Mouse (Mus musculus): Measurements from ENCODE around the gene Ephx1.
"Not testable (repeated sequence)": the region's sequence is repeated elsewhere in the genome, so short reads cannot be mapped to it uniquely, and the experiment has no call there.

Ephx1 gene

DNA sequence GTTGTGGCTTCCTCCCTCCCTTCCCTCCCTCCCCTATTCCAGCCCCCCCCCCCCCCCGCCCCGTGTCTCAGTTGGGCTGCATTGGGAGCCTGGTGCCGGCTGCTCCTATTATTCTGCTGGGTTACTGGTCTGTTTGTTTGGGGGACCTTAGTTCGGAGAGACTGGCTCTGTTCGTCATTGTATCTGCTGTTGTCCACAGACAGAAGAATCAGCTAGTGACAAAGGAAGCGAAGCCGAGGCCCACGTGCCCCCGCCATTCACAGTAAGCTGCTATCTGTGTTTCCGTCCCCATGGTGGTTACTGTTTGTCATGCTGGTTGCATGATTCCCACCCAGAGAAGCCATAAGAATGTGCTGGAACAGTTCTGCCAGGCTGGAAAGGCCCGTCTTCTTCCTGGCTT, 47.8 kb downstream of the Ephx1 start:
- DNase-seq: no peak

DNA sequence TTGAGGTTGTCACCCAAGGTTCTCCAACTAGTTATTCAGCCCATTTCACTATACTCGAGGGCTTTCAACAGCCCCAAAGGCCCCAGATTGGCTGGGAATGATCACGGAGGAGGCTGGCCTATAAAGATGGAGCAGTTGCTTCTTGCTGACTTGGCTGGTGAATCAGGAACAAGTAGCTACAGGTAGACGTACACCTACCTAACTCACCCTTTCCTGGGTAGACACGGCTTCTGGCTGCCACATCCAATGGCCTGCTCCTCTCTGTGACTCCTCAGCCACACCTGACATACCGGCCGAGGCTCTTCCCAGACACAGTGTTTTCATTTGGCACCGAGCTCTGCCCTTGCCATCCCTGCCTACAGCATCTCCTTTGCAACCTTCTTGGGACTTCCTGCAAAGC, 53.4 kb downstream of the Ephx1 start:
- DNase-seq: no peak

DNA sequence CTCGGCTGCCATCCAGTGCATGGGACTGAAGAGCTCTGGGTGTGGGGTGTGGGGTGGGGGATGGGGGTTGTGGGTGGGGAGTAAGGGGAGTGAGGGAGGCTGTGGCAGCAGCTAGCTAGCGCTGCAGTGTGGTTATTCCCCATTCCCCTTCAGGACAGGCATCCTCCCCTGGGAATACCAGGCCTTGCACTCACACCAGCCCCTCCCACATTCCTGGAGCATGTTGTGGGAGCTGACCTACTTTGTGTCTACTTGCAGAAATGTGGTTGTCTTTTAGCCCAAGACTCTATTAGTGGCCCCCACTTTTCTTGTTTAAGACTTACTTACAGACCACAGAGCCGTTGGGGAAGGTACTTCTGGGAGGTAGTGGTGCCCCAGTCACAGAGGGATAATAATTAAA, 54.2 kb downstream of the Ephx1 start:
- no peak for DNase-seq

DNA sequence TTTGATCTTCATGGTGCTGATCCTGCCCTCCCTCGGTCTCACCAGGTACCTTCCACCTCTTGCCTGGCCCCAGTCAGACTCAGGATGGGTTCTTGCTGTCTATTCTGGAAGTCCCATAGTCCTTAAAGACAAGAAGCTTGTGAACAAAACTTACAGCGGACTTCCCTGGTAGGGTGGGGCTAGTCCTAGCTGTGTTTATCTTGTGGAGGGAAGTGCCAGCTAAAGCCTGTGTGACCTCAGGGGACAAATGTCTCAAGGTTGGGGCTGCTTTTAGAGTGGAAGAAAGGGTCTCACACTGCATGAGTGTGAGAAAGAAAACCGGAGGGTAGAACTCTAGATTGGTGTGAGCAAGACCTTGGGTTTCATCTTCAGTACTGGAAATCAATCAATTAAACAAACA, 54.9 kb downstream of the Ephx1 start:
- DNase-seq: no peak

DNA sequence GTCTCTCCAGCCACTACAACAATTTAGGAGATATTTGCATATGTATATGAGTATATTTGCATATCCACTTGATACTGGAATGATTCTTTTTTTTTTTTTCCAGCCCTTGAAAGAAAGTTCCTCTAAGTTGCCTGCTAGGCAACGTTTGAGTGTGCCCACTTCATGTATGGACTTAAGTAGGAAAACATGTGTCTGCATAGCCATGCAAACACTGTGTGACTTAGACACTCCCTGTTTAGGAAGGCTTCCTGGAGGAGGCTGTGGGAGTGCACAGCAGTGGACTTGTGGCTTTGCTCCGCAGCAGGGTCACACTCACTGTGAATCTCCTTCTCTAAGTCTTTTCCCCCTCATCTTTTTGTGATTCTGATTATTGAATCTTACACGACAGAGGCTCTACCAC, 61.9 kb downstream of the Ephx1 start:
- DNase-seq: no peak

DNA sequence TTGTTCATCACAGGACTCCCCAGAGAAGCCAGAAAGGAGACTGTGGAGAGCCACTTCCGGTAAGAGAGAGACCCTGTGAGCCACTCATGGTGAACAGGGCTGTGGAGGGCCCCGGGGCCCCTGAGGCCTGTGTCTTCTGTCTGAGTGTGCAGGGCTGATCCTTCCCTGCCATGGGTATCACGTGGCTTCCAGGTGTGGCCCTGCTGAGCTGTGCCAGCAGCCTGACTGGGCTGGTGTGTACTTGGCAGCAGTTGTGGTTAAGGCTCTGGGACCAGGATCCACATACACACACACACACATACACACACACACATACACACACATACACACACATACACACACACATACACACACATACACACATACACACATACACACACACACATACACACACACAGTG, 62.7 kb downstream of the Ephx1 start:
- DNase-seq: no peak

DNA sequence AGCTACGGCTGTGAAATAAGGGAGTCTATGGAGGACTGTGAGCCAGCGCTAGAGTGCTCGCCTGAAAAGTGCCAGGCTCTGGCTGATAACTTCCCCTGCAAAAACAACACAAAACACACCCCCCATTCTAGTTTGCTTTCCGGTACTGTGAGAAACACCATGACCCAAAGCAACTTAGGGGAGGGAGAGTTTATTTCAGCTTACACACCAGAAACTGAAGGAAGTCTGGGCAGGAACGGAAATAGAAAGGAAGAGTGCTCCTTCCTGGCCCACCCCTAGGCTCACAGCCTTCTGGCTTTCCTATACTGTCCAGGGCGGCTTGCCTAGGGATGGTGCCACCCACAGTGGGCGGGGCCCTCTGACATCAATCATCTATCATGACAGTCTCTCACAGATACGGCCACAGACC, 63.7 kb downstream of the Ephx1 start:
- DNase-seq: no peak

DNA sequence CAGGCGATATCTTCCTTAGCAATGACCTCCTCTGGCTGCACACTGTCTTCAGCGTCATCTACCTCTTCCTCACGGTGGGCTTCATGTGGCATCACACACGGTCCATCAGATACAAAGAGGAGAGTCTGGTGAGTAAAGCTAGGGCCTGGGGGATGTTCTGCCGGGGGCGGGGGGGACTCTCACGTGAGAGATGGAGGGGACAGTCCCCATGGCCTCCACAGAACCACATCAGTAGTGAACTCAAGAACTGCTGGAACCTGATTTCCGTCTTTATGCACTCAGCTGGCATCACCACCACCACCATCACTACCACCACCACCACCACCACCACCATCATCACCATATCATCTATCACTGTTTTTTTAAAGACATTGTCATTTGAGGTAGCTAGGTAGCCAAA, 64.3 kb downstream of the Ephx1 start:
- DNase-seq: no peak

DNA sequence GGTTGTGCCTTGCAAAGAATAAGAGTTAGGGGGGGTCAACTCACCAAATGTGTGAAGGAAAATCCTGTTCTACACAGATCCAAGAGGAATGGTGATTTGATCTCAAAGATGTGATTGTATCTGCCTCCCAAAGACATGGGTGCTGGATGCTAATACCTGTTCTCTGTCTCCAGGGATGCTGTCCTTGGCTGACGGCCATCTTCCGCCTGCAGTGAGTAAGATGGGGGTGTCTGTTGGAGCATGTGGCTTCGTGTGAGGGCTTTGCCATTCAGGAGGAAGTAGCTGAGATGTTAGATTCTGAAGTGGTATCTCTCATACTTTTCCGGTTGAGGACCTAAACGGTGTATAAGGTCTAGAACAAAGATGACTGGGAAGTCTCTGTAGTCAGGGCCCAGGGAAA, 67.9 kb downstream of the Ephx1 start:
- DNase-seq: no peak

DNA sequence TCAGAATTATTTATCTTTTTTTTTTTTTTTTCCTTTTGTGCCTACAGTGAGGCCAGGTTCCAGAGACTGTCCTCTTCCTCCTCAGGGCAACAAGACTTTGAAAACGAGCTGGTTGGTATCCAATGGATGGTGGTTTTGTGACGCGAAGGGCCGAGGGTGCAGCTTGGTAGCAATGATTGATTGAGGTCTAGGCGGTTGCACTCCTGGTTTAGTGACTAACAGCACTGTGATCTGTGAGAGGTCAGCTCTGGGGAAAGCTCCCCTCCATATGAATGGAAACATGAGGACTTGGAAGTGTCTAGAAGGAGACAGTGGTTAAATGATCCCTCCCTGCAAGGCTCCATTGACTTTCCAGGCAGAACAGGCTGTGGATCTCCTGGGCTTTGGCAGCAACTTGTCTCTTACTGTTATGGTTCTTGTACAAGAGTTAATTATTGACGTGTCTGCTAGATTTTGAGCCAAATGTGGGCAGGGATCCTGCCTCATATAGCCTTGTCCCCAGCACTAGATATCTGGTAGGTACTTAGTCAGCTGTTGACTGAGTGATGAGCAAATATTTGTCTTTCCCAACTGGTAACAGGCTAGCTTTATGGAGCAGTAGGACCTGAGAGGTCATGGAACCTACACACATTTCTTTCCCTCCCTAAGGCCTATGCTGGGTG, 68.5 kb downstream of the Ephx1 start:
- DNase-seq: no peak

DNA sequence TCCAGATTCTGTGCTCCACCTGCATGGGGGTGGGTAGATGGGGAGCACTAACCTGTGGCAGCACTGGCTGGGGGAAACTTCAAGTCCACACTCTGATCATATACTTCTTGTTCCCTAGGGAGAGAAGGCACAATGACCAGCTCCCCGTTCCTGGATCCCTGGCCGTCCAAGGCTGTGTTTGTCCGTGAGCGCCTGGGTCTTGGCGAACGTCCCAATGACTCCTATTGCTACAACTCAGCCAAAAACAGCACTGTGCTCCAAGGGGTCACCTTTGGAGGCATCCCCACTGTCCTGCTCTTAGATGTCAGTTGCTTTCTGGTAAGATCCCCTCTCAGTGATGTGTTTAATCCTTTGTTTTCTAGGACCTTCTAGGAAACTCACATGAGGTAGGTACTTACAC, 74.3 kb downstream of the Ephx1 start:
- DNase-seq: no peak

DNA sequence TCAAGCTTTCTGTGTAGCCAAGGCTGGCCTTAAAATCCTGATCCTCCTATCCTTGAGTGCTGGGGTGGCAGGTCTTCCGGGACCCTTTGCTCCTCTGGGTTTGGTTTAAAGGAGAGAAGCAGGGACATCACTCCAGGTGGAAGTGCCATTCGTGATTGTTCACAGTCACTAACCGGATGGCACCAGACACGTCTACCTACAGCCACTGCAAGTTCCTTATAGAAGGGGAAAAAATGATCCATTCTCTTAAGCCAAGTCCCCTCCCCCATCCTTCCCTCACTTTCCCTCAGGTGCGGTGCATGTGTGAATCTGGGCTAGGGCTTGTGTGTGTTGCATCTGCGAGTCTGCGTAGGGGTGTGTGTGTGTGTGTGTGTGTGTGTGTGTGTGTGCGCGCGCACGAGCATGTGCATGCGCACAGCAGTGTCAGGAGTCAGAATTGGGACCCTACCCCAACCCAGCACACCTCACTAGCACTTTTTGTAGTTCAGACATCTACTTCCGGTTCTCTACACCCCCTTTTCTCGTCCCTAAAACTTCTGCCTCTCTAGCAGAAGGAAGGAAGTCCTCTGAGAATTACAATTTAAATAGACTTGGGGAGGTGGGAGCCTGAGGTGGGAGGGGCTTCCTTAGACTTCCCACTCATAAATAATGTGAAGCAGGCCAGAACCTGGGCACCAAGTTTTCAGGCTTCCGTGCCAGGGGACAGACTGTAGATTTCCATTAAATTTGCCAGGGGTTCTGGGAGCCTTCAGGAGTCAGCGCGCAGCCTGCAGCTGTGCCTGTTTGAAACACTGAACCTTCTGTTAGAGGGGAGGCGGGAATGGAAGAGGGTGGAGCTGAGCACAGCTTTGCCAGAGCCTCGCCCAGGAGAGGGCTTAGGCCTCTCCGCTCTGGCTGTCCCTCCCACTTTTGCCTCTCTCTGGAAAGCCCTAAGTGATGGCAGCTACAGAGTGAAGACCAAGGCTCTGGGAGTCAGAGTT, 75.4 kb downstream of the Ephx1 start:
- no peak for DNase-seq

DNA sequence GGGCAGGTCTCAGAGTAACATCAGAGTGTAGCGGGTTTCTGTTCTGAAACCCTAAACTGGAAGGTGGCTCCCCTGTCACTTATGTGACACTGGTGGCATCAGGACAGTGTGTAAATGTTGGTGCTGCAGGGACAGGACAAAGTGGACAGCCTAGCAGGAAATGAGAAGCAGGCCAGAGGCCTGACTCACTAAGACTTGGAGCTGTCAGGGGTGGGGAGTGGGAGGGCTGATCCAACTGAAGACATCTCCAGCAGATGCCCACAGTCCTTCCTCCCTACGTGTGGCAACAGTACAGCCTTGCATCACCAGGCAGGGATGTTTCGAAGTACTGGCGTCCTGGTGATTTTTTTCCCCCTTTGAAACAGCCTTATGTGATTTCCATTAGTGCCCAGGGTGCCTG, 76.2 kb downstream of the Ephx1 start:
- DNase-seq: no peak

DNA sequence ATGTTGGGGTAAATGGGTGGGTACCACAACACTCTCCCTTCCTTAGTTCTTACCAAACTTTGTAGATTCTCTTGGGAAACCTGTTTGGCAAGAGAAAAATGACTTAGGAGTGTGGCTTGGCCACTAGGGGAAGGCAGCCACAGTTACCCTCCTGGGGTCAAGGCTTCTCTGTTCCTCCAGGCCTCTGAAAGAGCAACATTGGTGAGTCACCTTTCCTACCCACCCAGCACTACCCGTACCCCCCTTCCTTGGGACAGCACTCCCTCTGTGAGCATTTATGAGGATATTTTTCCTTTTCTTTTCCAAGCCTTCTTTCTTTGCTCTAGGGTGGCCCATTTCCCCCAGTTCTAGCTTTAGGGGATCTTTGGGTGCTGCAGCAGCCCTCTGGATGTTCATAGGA, 76.8 kb downstream of the Ephx1 start:
- no peak for DNase-seq

DNA sequence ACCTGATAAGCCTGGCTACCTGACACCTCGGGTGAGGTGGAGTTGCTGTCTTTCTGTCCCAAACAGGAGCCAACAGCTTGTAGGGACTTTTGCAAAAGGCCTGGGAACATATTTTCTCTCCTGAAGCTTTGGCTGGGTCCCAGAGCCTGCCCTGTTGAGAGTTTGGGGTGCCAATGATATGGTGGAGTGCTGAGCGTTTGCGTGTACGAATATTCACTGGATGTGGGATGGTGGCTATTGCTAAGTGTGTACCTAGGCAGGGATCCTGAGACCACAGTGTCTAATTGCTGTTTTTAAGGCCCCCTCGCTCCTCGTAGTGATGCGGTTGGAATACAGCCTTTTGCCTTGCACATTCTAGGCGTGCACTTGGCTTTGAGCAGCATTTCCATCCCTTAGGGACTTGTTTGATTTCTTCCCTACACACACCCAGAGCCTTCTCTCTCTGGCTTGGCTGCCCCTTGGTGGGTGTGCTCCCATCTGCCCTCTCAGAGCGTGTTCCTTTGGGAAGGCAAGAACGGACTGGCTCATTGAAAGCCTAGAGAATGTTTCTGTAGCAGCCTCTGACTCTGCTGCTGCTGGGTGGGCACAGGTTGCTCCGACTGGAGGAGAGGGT, 77.6 kb downstream of the Ephx1 start:
- no peak for DNase-seq

DNA sequence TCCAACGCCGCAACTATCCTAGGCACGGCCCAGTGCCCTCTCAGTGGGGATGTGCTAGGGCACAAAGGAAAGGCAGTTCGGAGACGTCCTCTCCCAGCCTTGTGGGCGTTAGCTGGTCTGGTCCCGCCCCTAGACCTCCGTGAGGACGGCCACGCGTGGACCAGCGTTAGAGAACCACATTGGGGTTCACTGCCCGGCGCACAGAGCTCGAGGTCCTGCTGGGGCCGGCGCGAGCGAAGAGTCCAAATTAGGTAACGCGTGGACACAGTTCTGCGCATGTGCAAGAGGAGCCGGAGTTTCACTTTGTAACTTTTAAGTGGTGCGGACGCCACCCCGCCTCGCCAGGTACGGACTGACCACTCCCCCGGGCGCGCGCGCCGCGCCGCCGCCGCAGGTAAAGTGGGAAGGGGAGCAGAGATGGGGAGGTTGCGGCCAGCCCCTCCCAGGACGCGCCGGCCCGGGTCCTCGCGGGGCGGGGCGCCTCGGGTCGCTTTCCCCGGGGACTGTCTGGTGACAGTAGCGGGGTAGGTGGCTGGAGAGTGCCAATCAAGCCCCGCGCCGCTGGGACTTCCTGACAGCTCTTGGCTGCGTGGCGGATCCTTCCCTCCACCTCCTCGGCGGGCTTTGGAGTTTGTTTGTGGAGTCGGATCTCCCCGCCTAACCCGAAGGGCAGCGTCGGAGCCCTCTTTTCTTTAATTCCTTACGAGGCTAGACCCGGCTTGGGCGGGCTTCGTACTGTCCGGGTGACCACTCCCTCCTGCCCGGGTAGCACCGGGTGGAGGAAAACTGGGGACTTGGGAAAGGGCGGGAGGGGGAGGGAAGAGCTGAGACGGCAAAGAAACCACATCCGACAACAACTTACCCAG, 78.3 kb downstream of the Ephx1 start, which contains the start of gene Tmem63a:
TSS of gene Tmem63a (plus strand) at position 179 of the 866 bp plus-strand sequence.
- DNase-seq: peak; percentile 11

DNA sequence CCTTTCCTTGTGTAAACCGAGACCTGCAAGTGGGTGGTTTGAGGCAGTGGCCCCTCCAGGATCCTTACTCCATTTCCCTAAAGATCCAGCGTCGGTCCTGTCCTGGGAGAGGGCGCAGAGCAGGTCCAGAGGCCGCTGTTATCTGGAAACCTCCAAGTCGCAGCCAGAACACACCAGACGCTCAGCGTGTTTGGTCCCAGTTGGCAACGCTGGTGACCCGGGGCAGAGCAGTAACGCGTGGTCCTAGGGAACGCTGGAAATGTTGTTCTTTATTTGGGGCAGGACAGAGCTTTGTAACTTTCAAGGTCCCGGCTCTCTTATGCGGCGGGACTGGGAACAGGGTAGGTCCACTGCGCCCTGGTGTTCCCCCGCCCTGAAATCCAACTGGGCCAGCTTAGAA, 79.0 kb downstream of the Ephx1 start:
- DNase-seq: no peak

DNA sequence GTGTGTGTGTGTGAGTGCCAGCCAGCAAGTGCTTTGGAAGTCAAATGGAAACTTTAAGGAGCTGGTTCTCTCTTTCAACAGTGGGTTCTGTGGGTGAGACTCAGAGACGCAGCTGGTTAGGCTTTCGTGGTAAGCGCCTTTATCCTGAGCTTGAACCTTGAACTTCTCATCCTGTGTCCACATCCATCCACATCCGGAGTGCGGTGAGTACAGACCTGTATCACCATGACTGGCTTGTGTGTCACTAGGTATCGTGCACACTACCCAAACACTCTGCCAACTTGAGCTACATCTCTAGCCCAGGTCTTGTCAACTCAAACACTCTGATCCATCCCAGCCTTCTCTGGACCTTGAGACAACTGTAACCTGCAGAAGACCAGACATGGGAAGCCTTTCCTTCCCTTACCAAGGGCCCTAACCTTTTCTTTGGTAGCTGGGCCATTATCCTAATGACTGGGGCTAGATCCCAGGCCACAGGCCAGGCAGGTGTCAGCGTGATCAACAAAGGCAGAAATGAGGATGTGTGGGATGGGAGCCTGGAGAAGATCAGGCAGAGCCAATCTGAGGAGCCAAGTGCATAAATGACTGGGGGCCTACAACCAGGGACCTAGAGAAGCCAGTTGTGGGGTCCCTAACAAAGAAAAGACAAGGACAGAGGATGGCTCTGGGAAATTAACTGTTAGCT, 79.8 kb downstream of the Ephx1 start:
- no peak for DNase-seq

DNA sequence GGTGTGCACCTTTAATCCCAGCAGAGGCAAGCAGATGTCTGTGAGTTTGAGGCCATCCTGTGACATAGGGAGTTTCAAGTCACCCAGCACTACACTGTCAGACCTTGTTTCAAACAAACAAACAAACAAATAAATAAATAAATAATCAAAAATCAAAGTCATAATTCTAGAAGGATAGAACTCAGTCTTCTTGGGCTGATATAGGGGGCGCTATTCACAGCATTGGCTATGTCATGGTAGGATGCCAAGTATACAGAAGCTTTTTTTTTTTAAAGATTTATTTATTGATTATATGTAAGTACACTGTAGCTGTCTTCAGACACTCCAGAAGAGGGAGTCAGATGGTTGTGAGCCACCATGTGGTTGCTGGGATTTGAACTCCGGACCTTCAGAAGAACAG, 81.9 kb downstream of the Ephx1 start:
- DNase-seq: not testable (repeated sequence)

DNA sequence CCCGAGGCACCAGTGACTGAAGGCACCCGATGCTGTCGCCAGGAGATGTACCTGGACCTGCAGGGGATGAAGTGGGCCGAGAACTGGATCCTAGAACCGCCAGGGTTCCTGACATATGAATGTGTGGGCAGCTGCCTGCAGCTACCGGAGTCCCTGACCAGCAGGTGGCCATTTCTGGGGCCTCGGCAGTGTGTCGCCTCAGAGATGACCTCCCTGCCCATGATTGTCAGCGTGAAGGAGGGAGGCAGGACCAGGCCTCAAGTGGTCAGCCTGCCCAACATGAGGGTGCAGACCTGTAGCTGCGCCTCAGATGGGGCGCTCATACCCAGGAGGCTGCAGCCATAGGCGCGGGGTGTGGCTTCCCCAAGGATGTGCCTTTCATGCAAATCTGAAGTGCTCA, 83.1 kb downstream of the Ephx1 start:
- not testable (repeated sequence) for DNase-seq

DNA sequence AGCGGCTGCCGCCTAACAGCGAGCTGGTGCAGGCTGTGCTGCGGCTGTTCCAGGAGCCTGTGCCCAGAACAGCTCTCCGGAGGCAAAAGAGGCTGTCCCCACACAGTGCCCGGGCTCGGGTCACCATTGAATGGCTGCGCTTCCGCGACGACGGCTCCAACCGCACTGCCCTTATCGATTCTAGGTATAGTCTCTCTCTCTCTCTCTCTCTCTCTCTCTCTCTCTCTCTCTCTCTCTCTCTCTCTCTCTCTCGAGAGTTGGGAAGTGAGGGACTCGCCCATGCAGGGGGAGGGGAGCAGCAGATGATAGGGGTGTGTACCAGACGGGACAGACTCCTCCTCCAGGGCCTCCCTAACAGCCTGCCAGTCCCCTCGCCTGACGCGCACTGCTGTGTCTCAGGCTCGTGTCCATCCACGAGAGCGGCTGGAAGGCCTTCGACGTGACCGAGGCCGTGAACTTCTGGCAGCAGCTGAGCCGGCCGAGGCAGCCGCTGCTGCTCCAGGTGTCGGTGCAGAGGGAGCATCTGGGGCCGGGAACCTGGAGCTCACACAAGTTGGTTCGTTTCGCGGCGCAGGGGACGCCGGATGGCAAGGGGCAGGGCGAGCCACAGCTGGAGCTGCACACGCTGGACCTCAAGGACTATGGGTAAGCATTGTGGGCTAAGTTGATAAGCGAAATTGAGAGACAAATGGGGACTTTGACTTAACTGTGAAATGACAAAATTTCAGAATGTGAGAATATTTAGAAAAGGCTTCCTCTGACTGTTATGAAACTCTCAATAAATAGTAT, 83.9 kb downstream of the Ephx1 start:
- DNase-seq: not testable (repeated sequence)
